Mouse (Mus musculus): ENCODE data around the gene Ccdc190. TPM values are rescaled to one million over a fixed set of nuclear protein-coding genes. Genes with fewer than 3 reads are reported as not detected.

The Ccdc190 gene
- total and polyA plus RNA-seq, 3 experiments = not detected

DNA sequence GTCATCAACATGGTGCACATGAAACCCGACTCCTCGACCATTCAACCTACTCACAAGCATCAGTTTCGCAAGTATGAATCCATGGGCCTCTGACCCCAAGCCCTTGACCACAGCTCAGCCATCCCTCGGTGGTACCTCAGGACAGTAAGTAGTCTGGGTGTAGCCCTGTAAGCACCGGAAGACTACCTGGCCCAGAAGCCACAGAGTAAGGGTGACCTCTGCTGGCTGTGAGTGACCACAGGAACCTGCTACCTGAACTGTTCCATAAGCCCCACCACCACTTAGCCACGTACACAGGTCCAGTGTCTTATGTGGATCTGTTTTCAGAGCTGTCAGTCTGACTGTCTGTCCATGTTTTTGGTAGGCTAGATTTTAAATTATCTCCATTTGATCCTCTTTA, 19.2 kb downstream of the Ccdc190 start:
- in situ Hi-C loops (cut with MboI; ENCODE audit: low pct_ligation_motif_present, low pct_unique_long_range_greater_than_20kb, low sequenced_read_pairs) = loop anchor here (10.0 kb wide), 1 partner anchor 187 kb away; no protein-coding TSS in a partner anchor
- Histone ChIP-seq H3K27ac (ENCODE audit: insufficient read depth, low read depth) (no peak overlapping the region), H3K79me2 (replicated peaks; ENCODE audit: control insufficient read depth, extremely low read depth, insufficient read depth, poor library complexity, severe bottlenecking) (no peaks in the 10 kb centered on the region), H3K4me2 (ENCODE audit: insufficient read depth, low read depth, poor library complexity, severe bottlenecking) (no peak overlapping the region), H3K4me1 (ENCODE audit: control insufficient read depth in 1 of 2, insufficient read depth in 2 of 2) (no peaks in the 10 kb centered on the region), H3K9me3 (replicated peaks; ENCODE audit: low read length) (peaks cover 2% of the 10 kb centered on the region), H3K36me3 (replicated peaks in 1 of 2; ENCODE audit: control insufficient read depth in 1 of 2, insufficient read depth in 1 of 2, low read length in 1 of 2) (peaks cover 2 to 21% of the 10 kb centered on the region in 2 experiments), H3K9ac (ENCODE audit: insufficient read depth, low read depth) (no peak overlapping the region), H3K4me3 (replicated peaks in 1 of 3; ENCODE audit: low read depth in 2 of 3, low read length in 2 of 3, poor library complexity in 1 of 3) (no peak overlapping the region), H3K27me3 (replicated peaks) (no peaks in the 10 kb centered on the region)
- TF ChIP-seq SMC3 (IDR thresholded peaks at IDR 0.05; ENCODE audit: low read depth, low read length) = peak; percentile 20
- no peak for TF ChIP-seq MYC (IDR thresholded peaks at IDR 0.05; ENCODE audit: low read depth, low read length)
- peak; percentile 43 for TF ChIP-seq RAD21 (IDR thresholded peaks at IDR 0.05; ENCODE audit: low read depth, low read length)
- TF ChIP-seq CTCF (conservative IDR thresholded peaks at IDR 0.05 in 1 of 2, IDR thresholded peaks at IDR 0.05 in 1 of 2; ENCODE audit: low read depth in 2 of 2, low read length in 2 of 2) = peak in 1 of 2 experiments; percentile 58; a peak in 2 of 4 replicates
- no peak for TF ChIP-seq E2F4 (IDR thresholded peaks at IDR 0.05; ENCODE audit: insufficient replicate concordance, low read depth, low read length)
- DNase-seq (ENCODE audit: extremely low read depth) = no peak
- dilution Hi-C loops (cut with MboI; ENCODE audit: extremely low pct_ligation_motif_present, extremely low pct_unique_long_range_greater_than_20kb, low sequenced_read_pairs) = no loop called here

GRCm38 (mm10) chr1:169948280-169948679, 19.8 kb downstream of the Ccdc190 start:
- no peak overlapping the region for H3K4me3 ChIP-seq (replicated peaks in 1 of 3; ENCODE audit: low read depth in 2 of 3, low read length in 2 of 3, poor library complexity in 1 of 3)
- no peaks in the 10 kb centered on the region for H3K27me3 ChIP-seq (replicated peaks)
- H3K4me1 ChIP-seq (ENCODE audit: control insufficient read depth in 1 of 2, insufficient read depth in 2 of 2) = no peaks in the 10 kb centered on the region
- dilution Hi-C loops (cut with MboI; ENCODE audit: extremely low pct_ligation_motif_present, extremely low pct_unique_long_range_greater_than_20kb, low sequenced_read_pairs) (no loop called here), in situ Hi-C loops (cut with MboI; ENCODE audit: low pct_ligation_motif_present, low pct_unique_long_range_greater_than_20kb, low sequenced_read_pairs) (loop anchor here (10.0 kb wide), 1 partner anchor 187 kb away; no protein-coding TSS in a partner anchor)
- H3K9ac ChIP-seq (ENCODE audit: insufficient read depth, low read depth) = no peak overlapping the region
- TF ChIP-seq SMC3 (IDR thresholded peaks at IDR 0.05; ENCODE audit: low read depth, low read length) = no peak
- TF ChIP-seq MYC (IDR thresholded peaks at IDR 0.05; ENCODE audit: low read depth, low read length) = no peak
- no peak for TF ChIP-seq MAFK (IDR thresholded peaks at IDR 0.05; ENCODE audit: insufficient replicate concordance, low read length)
- TF ChIP-seq UBTF (IDR thresholded peaks at IDR 0.05; ENCODE audit: low read depth, low read length) = no peak
- no peak for TF ChIP-seq USF2 (conservative IDR thresholded peaks at IDR 0.05; ENCODE audit: low read depth, low read length)
- no peak for TF ChIP-seq ZKSCAN1 (IDR thresholded peaks at IDR 0.05; ENCODE audit: borderline replicate concordance, low read depth, low read length)
- no peak for TF ChIP-seq JUN (IDR thresholded peaks at IDR 0.05; ENCODE audit: insufficient read depth, low read depth, low read length)
- TF ChIP-seq ZC3H11A (IDR thresholded peaks at IDR 0.05; ENCODE audit: low read depth, low read length) = no peak
- DNase-seq (ENCODE audit: extremely low read depth) = no peak
- peaks cover 4 to 27% of the 10 kb centered on the region in 2 experiments for H3K36me3 ChIP-seq (replicated peaks in 1 of 2; ENCODE audit: control insufficient read depth in 1 of 2, insufficient read depth in 1 of 2, low read length in 1 of 2)
- no peak overlapping the region for H3K27ac ChIP-seq (ENCODE audit: insufficient read depth, low read depth)
- no peaks in the 10 kb centered on the region for H3K79me2 ChIP-seq (replicated peaks; ENCODE audit: control insufficient read depth, extremely low read depth, insufficient read depth, poor library complexity, severe bottlenecking)
- H3K4me2 ChIP-seq (ENCODE audit: insufficient read depth, low read depth, poor library complexity, severe bottlenecking) = no peak overlapping the region
- H3K9me3 ChIP-seq (replicated peaks; ENCODE audit: low read length) = peaks cover 2% of the 10 kb centered on the region

DNA sequence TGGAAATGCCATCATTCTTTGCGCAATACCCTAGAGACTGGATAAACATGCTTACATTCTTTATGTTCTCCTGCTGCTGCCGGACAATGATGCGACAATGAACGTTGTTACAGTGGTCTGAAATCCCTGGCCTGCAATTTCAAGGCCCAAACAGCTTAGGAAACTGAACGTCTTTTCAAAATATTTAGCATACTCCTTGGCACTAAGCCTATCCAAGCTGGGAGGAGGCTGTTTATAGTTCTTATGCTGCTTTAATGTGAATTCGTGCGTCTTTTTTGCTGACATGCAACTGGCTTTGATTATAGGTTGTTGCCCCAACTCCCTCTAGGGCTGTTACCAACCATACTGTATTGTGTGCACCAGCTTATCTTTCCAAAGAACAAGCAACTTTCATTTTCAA, 20.4 kb downstream of the Ccdc190 start:
- Histone ChIP-seq H3K27ac (ENCODE audit: insufficient read depth, low read depth) (no peak overlapping the region), H3K27me3 (replicated peaks) (no peaks in the 10 kb centered on the region), H3K36me3 (replicated peaks in 1 of 2; ENCODE audit: control insufficient read depth in 1 of 2, insufficient read depth in 1 of 2, low read length in 1 of 2) (peaks cover 4 to 31% of the 10 kb centered on the region in 2 experiments), H3K4me3 (replicated peaks in 1 of 3; ENCODE audit: low read depth in 2 of 3, low read length in 2 of 3, poor library complexity in 1 of 3) (no peak overlapping the region), H3K4me2 (ENCODE audit: insufficient read depth, low read depth, poor library complexity, severe bottlenecking) (no peak overlapping the region), H3K79me2 (replicated peaks; ENCODE audit: control insufficient read depth, extremely low read depth, insufficient read depth, poor library complexity, severe bottlenecking) (no peaks in the 10 kb centered on the region), H3K9me3 (replicated peaks; ENCODE audit: low read length) (peaks cover 2% of the 10 kb centered on the region), H3K4me1 (ENCODE audit: control insufficient read depth in 1 of 2, insufficient read depth in 2 of 2) (no peaks in the 10 kb centered on the region), H3K9ac (ENCODE audit: insufficient read depth, low read depth) (no peak overlapping the region)
- TF ChIP-seq KAT2A (IDR thresholded peaks at IDR 0.05; ENCODE audit: insufficient replicate concordance, low read length) (no peak), NRF1 (IDR thresholded peaks at IDR 0.05; ENCODE audit: low read depth, low read length) (no peak), CHD2 (IDR thresholded peaks at IDR 0.05; ENCODE audit: low read length) (no peak), ZMIZ1 (IDR thresholded peaks at IDR 0.05; ENCODE audit: low read depth, low read length) (no peak), MXI1 (IDR thresholded peaks at IDR 0.05; ENCODE audit: low read depth, low read length) (no peak), CTCF (conservative IDR thresholded peaks at IDR 0.05 in 1 of 2, IDR thresholded peaks at IDR 0.05 in 1 of 2; ENCODE audit: low read depth in 2 of 2, low read length in 2 of 2) (no peak), USF2 (conservative IDR thresholded peaks at IDR 0.05; ENCODE audit: low read depth, low read length) (no peak), POLR2A (IDR thresholded peaks at IDR 0.05; ENCODE audit: low read depth, low read length) (no peak), IRF4 (IDR thresholded peaks at IDR 0.05; ENCODE audit: low read depth, low read length) (no peak), TCF12 (IDR thresholded peaks at IDR 0.05; ENCODE audit: low read depth, low read length) (no peak), ZC3H11A (IDR thresholded peaks at IDR 0.05; ENCODE audit: low read depth, low read length) (no peak), EP300 (IDR thresholded peaks at IDR 0.05; ENCODE audit: low read length) (no peak), SMC3 (IDR thresholded peaks at IDR 0.05; ENCODE audit: low read depth, low read length) (no peak), BHLHE40 (IDR thresholded peaks at IDR 0.05; ENCODE audit: low read depth, low read length) (no peak), ZNF384 (IDR thresholded peaks at IDR 0.05; ENCODE audit: low read depth, low read length) (no peak)
- DNase-seq (ENCODE audit: extremely low read depth) = no peak
- in situ Hi-C loops (cut with MboI; ENCODE audit: low pct_ligation_motif_present, low pct_unique_long_range_greater_than_20kb, low sequenced_read_pairs) (loop anchor here (10.0 kb wide), 1 partner anchor 186 kb away; no protein-coding TSS in a partner anchor), dilution Hi-C loops (cut with MboI; ENCODE audit: extremely low pct_ligation_motif_present, extremely low pct_unique_long_range_greater_than_20kb, low sequenced_read_pairs) (no loop called here)

Data from CH12.LX (cell line).